Mouse (Mus musculus): ENCODE data around the gene 1700013G24Rik. TPM values are rescaled to one million over a fixed set of nuclear protein-coding genes. Genes with fewer than 3 reads are reported as not detected.
A peak's percentile ranks its signal among the peaks of the same experiment; 100 is the strongest.

Gene 1700013G24Rik
- polyA plus RNA-seq, 2 experiments: not detected

DNA sequence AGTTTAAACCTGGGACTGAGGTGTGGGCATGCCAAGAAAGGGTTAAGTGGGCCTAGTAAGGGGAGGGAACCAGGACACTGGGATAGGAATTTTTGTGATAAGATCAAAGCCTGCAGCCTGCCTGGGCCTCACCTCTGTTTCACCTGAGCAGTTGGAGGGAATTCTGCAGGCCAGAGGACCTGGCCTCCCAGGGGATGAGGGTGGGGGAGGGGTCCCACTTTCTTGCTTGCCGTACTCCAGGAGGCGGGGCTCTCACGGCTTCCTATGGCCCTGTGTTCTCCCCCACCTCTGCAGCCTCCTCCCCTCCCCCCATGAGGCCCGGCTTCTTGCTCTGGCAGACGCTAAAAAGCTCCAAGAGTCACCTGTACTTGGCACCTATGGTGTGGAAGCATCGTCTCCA lies 26.7 kb downstream of the 1700013G24Rik start:
- TF ChIP-seq CTCF (IDR thresholded peaks at IDR 0.05; ENCODE audit: low read depth) (no peak), EP300 (IDR thresholded peaks at IDR 0.05; ENCODE audit: low read depth) (no peak)
- WGBS (ENCODE audit: insufficient replicate concordance): 29% methylated on average over 6 of the region's 6 CpGs
- H3K4me1 ChIP-seq (replicated peaks; ENCODE audit: control insufficient read depth in 2 of 2, insufficient read depth in 2 of 2, low read length in 1 of 2): peaks cover 3 to 26% of the 10 kb centered on the region in 2 experiments

DNA sequence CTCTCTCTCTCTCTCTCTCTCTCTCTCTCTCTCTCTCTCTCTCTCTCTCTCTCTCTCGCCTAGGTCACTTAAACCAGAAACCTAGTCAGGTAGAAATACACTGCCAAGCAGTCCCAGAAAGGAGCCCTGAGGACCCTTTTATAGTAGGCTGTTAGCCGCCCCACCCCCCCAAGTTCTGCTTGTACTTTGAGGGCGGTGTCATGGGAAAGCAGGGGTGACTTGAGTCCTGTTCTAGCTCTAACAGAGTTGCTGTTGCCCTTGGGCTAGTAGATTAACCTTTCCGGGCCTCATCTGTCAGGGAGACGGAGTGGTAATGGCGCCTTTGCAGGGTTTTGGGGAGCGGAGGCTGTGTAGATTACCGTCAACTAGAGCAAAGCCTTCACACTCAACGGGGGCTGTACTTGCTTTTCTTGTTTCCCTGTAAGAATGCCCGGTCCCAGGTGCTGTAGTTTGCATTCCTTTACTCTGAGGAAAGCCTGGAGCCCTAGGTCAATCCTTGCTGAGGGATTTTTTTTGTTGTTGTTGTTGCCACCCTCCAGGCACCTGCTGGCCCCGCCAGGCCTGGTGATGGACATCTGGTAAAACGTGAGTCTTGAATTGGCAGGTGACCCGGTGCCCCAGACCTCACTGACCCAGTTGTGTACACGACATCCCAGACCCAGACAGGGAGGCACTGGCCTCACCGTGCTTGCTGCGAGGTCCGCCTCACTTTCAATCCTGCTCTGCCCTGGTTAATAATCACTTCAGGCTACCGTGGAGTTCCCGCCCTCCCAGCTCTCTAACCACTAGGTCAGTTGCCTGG lies 27.3 kb downstream of the 1700013G24Rik start:
- Histone ChIP-seq H3K9me3 (ENCODE audit: control insufficient read depth, low read length) (no peaks in the 10 kb centered on the region), H3K4me2 (ENCODE audit: low read depth) (peak overlapping the region; percentile 4; the same call in 1 of the 2 replicates), H3K27ac (no peak overlapping the region), H3K36me3 (replicated peaks; ENCODE audit: control insufficient read depth, insufficient read depth, low read depth) (no peaks in the 10 kb centered on the region), H3K27me3 (ENCODE audit: control insufficient read depth, insufficient read depth, low read length) (no peaks in the 10 kb centered on the region), H3K9ac (replicated peaks) (no peak overlapping the region), H3K4me1 (replicated peaks; ENCODE audit: control insufficient read depth in 2 of 2, insufficient read depth in 2 of 2, low read length in 1 of 2) (peaks cover 3 to 31% of the 10 kb centered on the region in 2 experiments), H3K4me3 (ENCODE audit: insufficient read depth in 1 of 2, low read depth in 2 of 2, low read length in 2 of 2) (no peak overlapping the region)
- TF ChIP-seq CTCF (IDR thresholded peaks at IDR 0.05; ENCODE audit: low read depth): no peak
- TF ChIP-seq EP300 (IDR thresholded peaks at IDR 0.05; ENCODE audit: low read depth): no peak
- ATAC-seq (ENCODE audit: insufficient read depth): peak; percentile 50; the same call in 1 of the 2 replicates
- DNase-seq (ENCODE audit: low read depth in 3 of 3, low spot score in 3 of 3): peak in 1 of 3 experiments; percentile 34
- 51% methylated on average over 19 of the region's 19 CpGs for WGBS (ENCODE audit: insufficient replicate concordance)

More for the DNA sequence above, 26.7 kb downstream of the 1700013G24Rik start:
- no peak overlapping the region for H3K4me2 ChIP-seq (ENCODE audit: low read depth)
- ATAC-seq (ENCODE audit: insufficient read depth) (no peak), DNase-seq (ENCODE audit: low read depth in 3 of 3, low spot score in 3 of 3) (no peak)
- H3K27ac ChIP-seq: no peak overlapping the region
- no peaks in the 10 kb centered on the region for H3K27me3 ChIP-seq (ENCODE audit: control insufficient read depth, insufficient read depth, low read length)
- no peaks in the 10 kb centered on the region for H3K9me3 ChIP-seq (ENCODE audit: control insufficient read depth, low read length)
- no peaks in the 10 kb centered on the region for H3K36me3 ChIP-seq (replicated peaks; ENCODE audit: control insufficient read depth, insufficient read depth, low read depth)
- H3K4me3 ChIP-seq (ENCODE audit: insufficient read depth in 1 of 2, low read depth in 2 of 2, low read length in 2 of 2): no peak overlapping the region
- no peak overlapping the region for H3K9ac ChIP-seq (replicated peaks)

- TF ChIP-seq EP300 (IDR thresholded peaks at IDR 0.05; ENCODE audit: low read depth) (no peak), CTCF (IDR thresholded peaks at IDR 0.05; ENCODE audit: low read depth) (no peak)
- Histone ChIP-seq H3K36me3 (replicated peaks; ENCODE audit: control insufficient read depth, insufficient read depth, low read depth) (no peaks in the 10 kb centered on the region), H3K4me3 (ENCODE audit: insufficient read depth in 1 of 2, low read depth in 2 of 2, low read length in 2 of 2) (no peak overlapping the region), H3K4me2 (ENCODE audit: low read depth) (no peak overlapping the region; the same call in 1 of the 2 replicates), H3K4me1 (replicated peaks; ENCODE audit: control insufficient read depth in 2 of 2, insufficient read depth in 2 of 2, low read length in 1 of 2) (peaks cover 6 to 36% of the 10 kb centered on the region in 2 experiments), H3K9me3 (ENCODE audit: control insufficient read depth, low read length) (no peaks in the 10 kb centered on the region), H3K27me3 (ENCODE audit: control insufficient read depth, insufficient read depth, low read length) (no peaks in the 10 kb centered on the region), H3K27ac (no peak overlapping the region), H3K9ac (replicated peaks) (no peak overlapping the region)
- DNase-seq (ENCODE audit: low read depth in 3 of 3, low spot score in 3 of 3) (no peak), ATAC-seq (ENCODE audit: insufficient read depth) (no peak)
- WGBS (ENCODE audit: insufficient replicate concordance): 38% methylated on average over 1 of the region's 1 CpGs
Measured at GRCm38 (mm10) chr4:137480993-137481340, 27.9 kb downstream of the 1700013G24Rik start.

DNA sequence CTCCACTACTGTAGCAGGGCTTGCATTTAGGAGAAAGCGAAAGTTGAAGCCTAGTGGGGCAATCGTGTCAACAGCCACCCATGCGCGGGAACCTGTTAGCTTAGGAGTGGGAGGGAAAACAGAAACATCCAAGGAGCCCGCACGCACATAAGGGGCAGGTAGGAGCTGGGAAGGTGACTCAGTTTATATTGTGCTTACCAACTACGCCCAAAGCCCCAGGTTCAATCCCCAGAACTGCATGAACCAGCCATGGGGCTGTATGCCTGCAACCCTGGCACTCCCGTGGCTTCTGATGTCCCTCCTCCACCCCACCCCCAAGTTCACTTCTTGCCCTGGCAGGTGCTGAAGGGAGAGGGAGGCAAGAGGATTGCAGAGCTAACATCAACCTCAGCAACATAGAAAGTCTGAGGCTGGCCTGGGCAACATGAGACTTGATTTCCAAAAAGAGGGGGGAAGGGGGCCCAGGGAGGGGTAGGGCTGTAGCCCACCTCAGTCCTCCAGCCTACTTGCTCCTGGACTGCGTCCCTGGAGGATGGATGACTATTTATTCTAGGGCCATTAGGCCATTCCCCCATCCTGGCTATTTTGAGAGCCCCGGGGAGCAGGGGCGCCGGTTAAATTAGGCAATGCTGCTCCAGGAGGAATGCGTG lies 28.4 kb downstream of the 1700013G24Rik start:
- Histone ChIP-seq H3K9ac (replicated peaks) (no peak overlapping the region), H3K27ac (no peak overlapping the region), H3K4me1 (replicated peaks; ENCODE audit: control insufficient read depth in 2 of 2, insufficient read depth in 2 of 2, low read length in 1 of 2) (peaks cover 6 to 37% of the 10 kb centered on the region in 2 experiments), H3K9me3 (ENCODE audit: control insufficient read depth, low read length) (no peaks in the 10 kb centered on the region), H3K4me2 (ENCODE audit: low read depth) (no peak overlapping the region; the same call in 1 of the 2 replicates), H3K4me3 (ENCODE audit: insufficient read depth in 1 of 2, low read depth in 2 of 2, low read length in 2 of 2) (no peak overlapping the region), H3K27me3 (ENCODE audit: control insufficient read depth, insufficient read depth, low read length) (no peaks in the 10 kb centered on the region), H3K36me3 (replicated peaks; ENCODE audit: control insufficient read depth, insufficient read depth, low read depth) (no peaks in the 10 kb centered on the region)
- no peak for TF ChIP-seq CTCF (IDR thresholded peaks at IDR 0.05; ENCODE audit: low read depth)
- TF ChIP-seq EP300 (IDR thresholded peaks at IDR 0.05; ENCODE audit: low read depth): no peak
- DNase-seq (ENCODE audit: low read depth in 3 of 3, low spot score in 3 of 3) (no peak), ATAC-seq (ENCODE audit: insufficient read depth) (no peak)
- 67% methylated on average over 13 of the region's 13 CpGs for WGBS (ENCODE audit: insufficient replicate concordance)

DNA sequence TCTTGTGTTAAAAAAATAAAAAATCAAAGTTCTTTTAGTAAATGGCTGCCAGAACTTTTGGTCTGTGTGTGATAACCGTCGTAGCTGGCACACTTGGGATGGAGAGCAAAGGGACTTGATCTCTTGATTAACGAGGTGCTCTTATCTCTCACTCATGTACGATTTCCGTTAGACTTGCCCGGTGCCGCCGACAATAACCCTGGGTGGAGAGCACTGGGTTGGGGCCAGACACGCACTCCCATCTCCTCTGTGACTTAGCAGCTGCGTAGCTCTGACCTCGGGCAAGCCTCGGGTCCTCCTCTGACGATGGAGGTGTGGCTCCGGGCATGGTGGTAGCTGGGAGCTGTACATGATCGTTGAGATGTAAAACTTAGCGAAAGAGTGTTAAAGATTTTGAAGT lies 30.8 kb downstream of the 1700013G24Rik start:
- no peaks in the 10 kb centered on the region for H3K27me3 ChIP-seq (ENCODE audit: control insufficient read depth, insufficient read depth, low read length)
- H3K27ac ChIP-seq: no peak overlapping the region
- peak; percentile 44; the same call in 1 of the 2 replicates for ATAC-seq (ENCODE audit: insufficient read depth)
- no peak overlapping the region for H3K4me2 ChIP-seq (ENCODE audit: low read depth)
- peaks cover 21 to 52% of the 10 kb centered on the region in 2 experiments for H3K4me1 ChIP-seq (replicated peaks; ENCODE audit: control insufficient read depth in 2 of 2, insufficient read depth in 2 of 2, low read length in 1 of 2)
- H3K36me3 ChIP-seq (replicated peaks; ENCODE audit: control insufficient read depth, insufficient read depth, low read depth): no peaks in the 10 kb centered on the region
- H3K4me3 ChIP-seq (ENCODE audit: insufficient read depth in 1 of 2, low read depth in 2 of 2, low read length in 2 of 2): no peak overlapping the region
- WGBS (ENCODE audit: insufficient replicate concordance): 13% methylated on average over 16 of the region's 16 CpGs
- DNase-seq (ENCODE audit: low read depth in 3 of 3, low spot score in 3 of 3): no peak
- H3K9me3 ChIP-seq (ENCODE audit: control insufficient read depth, low read length): no peaks in the 10 kb centered on the region
- no peak overlapping the region for H3K9ac ChIP-seq (replicated peaks)
- TF ChIP-seq CTCF (IDR thresholded peaks at IDR 0.05; ENCODE audit: low read depth) (no peak), EP300 (IDR thresholded peaks at IDR 0.05; ENCODE audit: low read depth) (no peak)
